Mouse (Mus musculus) 3134 (cell line): ENCODE data around the gene Gjb1.

Source experiments
- DNase-seq: peaks from one replicate; pipeline ENCODE4 v3.0.0-alpha.2; 2011; ENCODE audit warnings: low spot score; ENCODE audit not compliant: insufficient read length; ENCODE audit errors: extremely low read depth

Gjb1 gene

DNA sequence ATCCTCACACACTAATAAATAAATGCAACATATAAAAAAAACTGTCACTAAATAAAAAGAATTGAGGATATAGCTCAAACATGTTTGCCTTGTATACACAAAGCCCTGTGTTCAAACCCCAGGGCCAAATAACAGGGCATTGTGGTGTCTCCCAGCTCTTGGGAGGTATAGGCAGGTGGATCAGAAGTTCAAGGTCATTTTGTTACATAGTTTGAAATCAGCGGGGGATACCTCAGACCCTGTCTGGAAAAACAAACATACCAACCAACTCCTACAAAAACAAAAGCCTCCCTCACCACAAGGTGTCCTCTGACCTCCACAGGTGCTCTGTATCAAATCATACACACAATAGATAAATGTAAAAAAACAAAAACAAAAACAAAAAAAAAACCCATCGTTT is 18.2 kb downstream of the Gjb1 start:
- no peak for DNase-seq

GRCm38 (mm10) chrX:101396459-101396858 is 20.3 kb downstream of the Gjb1 start:
- DNase-seq: no peak

GRCm38 (mm10) chrX:101418946-101419724 is 43.0 kb downstream of the Gjb1 start:
- DNase-seq: peak; percentile 58

DNA sequence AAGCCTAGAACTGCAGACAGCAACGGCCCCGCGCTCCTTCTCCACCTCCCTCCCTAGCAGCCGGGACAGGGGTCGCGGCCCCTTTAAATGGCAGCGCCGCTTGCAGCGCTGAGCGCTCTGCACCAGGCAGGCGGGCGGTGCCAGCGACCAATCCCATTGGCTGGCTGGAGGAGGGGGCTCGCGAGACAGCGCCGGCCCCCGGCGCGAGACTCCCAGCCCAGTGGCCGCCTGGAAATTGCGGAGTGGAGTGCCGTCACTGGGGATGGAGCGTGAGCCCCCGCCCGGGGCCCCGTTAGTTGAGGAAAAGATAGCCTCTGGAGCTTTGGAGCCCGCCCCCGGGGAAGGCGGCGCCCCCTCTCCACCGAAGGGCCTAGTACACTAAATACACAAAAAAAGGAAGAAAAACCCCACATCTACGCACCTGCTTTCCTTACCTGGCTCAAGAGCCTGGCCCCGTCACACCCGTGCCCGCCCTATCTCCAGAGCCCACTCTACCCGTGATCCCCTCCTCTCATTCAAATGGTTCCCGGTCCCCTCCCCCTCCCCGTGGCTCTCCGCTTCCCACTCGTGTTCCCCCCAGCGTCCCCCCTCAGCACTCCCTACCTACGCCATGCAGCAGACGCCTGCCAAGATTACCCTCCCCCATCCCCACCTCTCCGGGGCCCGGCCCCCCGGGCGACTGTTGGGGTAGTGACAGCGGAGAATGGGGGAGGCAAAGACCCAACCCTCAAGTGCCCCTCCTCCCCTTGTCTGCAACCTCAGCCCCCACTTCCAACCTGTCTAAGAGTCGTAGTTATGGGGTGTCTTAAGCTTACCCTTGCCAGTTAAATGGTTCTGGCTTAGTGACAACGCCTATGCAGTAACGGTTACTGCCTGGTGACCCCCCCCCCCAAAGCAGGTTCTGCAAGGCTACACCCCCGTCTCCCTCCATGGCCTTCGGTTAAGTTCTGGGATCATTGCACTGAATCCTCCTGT is 43.8 kb downstream of the Gjb1 start:
- DNase-seq: peak; percentile 87

- no peak for DNase-seq
Measured at GRCm38 (mm10) chrX:101420700-101421095, 44.5 kb downstream of the Gjb1 start, which contains the start of gene Zmym3. Gene Zmym3 (minus strand): TSS chrX:101420849.

GRCm38 (mm10) chrX:101423462-101423861 is 47.3 kb downstream of the Gjb1 start:
- no peak for DNase-seq

DNA sequence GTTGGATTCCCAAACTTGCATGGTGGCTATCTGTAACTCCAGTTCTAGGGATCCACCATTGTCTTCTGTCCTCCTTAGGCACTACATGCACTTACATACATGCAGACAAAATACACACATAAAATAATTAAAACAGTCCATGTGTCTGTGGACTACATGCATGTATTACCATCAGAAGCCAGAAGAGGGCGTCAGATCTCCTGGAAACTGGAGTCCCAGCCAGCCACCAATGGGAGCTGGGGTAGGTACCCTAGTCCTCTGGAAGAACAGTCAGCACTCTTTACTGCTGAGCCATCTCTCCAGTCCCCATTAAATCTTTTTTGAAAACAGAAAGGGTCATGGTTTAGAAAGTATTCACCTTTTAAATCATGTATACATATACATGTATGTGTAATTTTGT is 51.6 kb downstream of the Gjb1 start:
- DNase-seq: no peak

DNA sequence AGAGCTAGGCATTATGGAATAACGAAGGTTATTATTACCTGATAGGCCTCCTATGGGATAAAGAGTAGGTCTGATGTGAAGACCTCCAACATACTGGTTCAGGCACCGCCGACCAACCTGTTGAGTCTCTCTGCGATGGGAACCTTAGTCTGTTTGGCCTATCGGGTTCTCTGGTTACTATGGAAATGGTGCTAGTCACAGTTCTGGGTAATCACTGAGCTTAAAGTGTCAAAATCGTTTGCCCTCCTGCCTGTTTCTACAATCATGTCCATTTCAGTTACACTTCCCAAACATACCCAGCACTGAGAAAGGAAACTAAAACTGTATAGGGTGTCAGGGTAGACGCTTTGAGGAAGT is 52.6 kb downstream of the Gjb1 start:
- no peak for DNase-seq

DNA sequence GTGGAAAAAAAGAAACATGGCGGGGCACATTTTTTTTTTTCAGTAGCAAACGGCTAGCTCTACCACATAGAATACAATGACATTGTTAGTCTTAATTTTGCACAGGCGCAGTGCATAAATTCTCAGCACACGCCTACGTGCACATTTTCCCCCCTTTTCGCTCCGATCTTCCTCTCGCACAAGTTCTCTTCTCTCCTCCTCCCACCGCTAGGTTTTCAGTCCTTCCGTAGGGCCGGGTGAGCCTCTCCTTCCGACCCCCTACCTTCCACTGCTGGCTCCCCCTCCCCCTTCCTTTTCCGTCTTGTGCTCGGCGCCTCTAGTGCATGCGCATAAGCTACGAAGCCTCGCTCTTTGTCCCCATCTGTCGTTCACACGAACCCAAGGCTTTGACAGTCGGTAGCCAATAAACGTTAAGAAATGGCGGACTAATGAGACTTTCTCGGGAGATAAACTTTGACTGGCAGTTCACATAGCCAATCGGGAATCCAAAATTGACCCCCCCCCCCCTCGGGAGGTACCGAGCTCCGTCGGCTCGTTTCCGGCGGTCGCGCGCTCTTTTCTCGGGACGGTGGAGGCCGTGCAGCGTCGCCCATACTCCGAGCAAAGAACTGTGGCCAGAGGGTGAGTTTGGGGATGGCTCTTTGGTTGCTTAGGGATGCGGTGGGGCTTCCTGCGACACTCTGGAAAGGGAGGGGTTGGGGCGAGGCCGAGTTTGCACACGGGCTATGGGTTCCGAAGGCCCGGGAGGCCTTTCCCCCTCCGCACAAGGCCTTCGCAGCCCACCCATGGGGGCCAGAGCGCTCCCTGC is 53.2 kb downstream of the Gjb1 start, which contains the start of gene Nono:
TSS of gene Nono (plus strand) at position 177 of the 808 bp plus-strand sequence.
- peak; percentile 89 for DNase-seq

- DNase-seq: peak; percentile 49
Measured at GRCm38 (mm10) chrX:101429976-101430375, 53.8 kb downstream of the Gjb1 start.
